Mouse (Mus musculus) CH12.LX (cell line): ENCODE measurements around the gene Fgfr3. TPM values are rescaled to one million over a fixed set of nuclear protein-coding genes. Genes with fewer than 3 reads are reported as not detected.

Experiments
- DNase-seq: peaks from one replicate; pipeline ENCODE4 v3.0.0-alpha.2; 2013; ENCODE audit errors: extremely low read depth
- H3K27ac ChIP-seq: 2 replicates; pipeline ENCODE4 v1.5.1; 2012; ENCODE audit warnings: low read depth, mild to moderate bottlenecking, control low read depth, moderate library complexity; ENCODE audit not compliant: insufficient read depth
- H3K27me3 ChIP-seq: replicated peaks from 2 replicates; pipeline ENCODE3; 2012; ENCODE audit warnings: inconsistent platforms
- H3K36me3 ChIP-seq, 2 experiments: replicated peaks in 1 of 2; 2 replicates each; pipeline versions ENCODE3 to v1.6.1; 2012; ENCODE audit warnings: inconsistent platforms in 1 of 2, low read length in 1 of 2, mild to moderate bottlenecking in 1 of 2, mixed read lengths in 1 of 2, moderate library complexity in 1 of 2; ENCODE audit not compliant: control insufficient read depth in 1 of 2, insufficient read depth in 1 of 2
- H3K4me1 ChIP-seq, 2 experiments: 2 replicates each; pipeline ENCODE4 v1.6.1; 2012; ENCODE audit warnings: inconsistent platforms in 1 of 2, moderate library complexity in 1 of 2; ENCODE audit not compliant: insufficient read depth in 2 of 2, control insufficient read depth in 1 of 2
- H3K4me2 ChIP-seq: 2 replicates; pipeline ENCODE4 v1.6.1; 2012; ENCODE audit warnings: low read depth, mild to moderate bottlenecking, control low read depth; ENCODE audit not compliant: poor library complexity, insufficient read depth, severe bottlenecking
- H3K4me3 ChIP-seq, 3 experiments: fragments of 150-350 bp in 1 of 3; sonication (generic) in 1 of 3; replicated peaks in 1 of 3; 2 replicates each; pipeline versions ENCODE3 to v1.5.1; 2011 to 2012; ENCODE audit warnings: low read depth in 2 of 3, low read length in 2 of 3, mild to moderate bottlenecking in 2 of 3, moderate library complexity in 2 of 3, control low read depth in 1 of 3, improper control_type of control experiment in 1 of 3, inconsistent platforms in 1 of 3, mixed read lengths in 1 of 3; ENCODE audit not compliant: poor library complexity in 1 of 3
- H3K79me2 ChIP-seq: replicated peaks from 2 replicates; pipeline ENCODE4 v1.6.1; 2012; ENCODE audit warnings: mild to moderate bottlenecking, moderate library complexity; ENCODE audit not compliant: control insufficient read depth, poor library complexity, insufficient read depth, severe bottlenecking; ENCODE audit errors: extremely low read depth
- H3K9ac ChIP-seq: 2 replicates; pipeline ENCODE4 v1.6.1; 2012; ENCODE audit warnings: low read depth, mild to moderate bottlenecking, control low read depth, moderate library complexity; ENCODE audit not compliant: insufficient read depth
- H3K9me3 ChIP-seq: replicated peaks from 2 replicates; pipeline ENCODE3; 2012; ENCODE audit warnings: low read length, inconsistent platforms, mixed read lengths
- BHLHE40 ChIP-seq: IDR thresholded peaks from 2 replicates; pipeline ENCODE4 v1.6.1; 2011; ENCODE audit warnings: mild to moderate bottlenecking, low read depth, low read length, improper control_type of control experiment
- CHD1 ChIP-seq: IDR thresholded peaks from 2 replicates; pipeline ENCODE4 v1.6.1; 2012; ENCODE audit warnings: low read depth, low read length, improper control_type of control experiment, inconsistent platforms
- CTCF ChIP-seq, 2 experiments: IDR thresholded peaks in 1 of 2; conservative IDR thresholded peaks in 1 of 2; 2 replicates each; pipeline ENCODE4 v1.5.1; 2011 to 2012; ENCODE audit warnings: low read depth in 2 of 2, low read length in 2 of 2, improper control_type of control experiment in 1 of 2, inconsistent platforms in 1 of 2, mild to moderate bottlenecking in 1 of 2, moderate library complexity in 1 of 2
- EP300 ChIP-seq: IDR thresholded peaks from 2 replicates; pipeline ENCODE4 v1.6.1; 2011; ENCODE audit warnings: low read length, improper control_type of control experiment
- ETS1 ChIP-seq: conservative IDR thresholded peaks from 2 replicates; pipeline ENCODE4 v1.6.1; 2012; ENCODE audit warnings: low read depth, mild to moderate bottlenecking, inconsistent platforms, low read length, improper control_type of control experiment, moderate library complexity
- GABPA ChIP-seq: IDR thresholded peaks from 2 replicates; pipeline ENCODE4 v1.6.1; 2012; ENCODE audit warnings: low read depth, low read length, improper control_type of control experiment, inconsistent platforms; ENCODE audit not compliant: insufficient replicate concordance
- HCFC1 ChIP-seq: IDR thresholded peaks from 2 replicates; pipeline ENCODE4 v1.6.1; 2012; ENCODE audit warnings: low read depth, mild to moderate bottlenecking, inconsistent platforms, low read length, improper control_type of control experiment
- IRF4 ChIP-seq: IDR thresholded peaks from 2 replicates; pipeline ENCODE4 v1.6.1; 2014; ENCODE audit warnings: low read depth, mild to moderate bottlenecking, inconsistent platforms, low read length, improper control_type of control experiment
- JUND ChIP-seq: conservative IDR thresholded peaks from 2 replicates; pipeline ENCODE4 v1.6.1; 2011; ENCODE audit warnings: low read depth, low read length, improper control_type of control experiment
- KAT2A ChIP-seq: IDR thresholded peaks from 2 replicates; pipeline ENCODE4 v1.6.1; 2012; ENCODE audit warnings: low read length, improper control_type of control experiment, inconsistent platforms; ENCODE audit not compliant: insufficient replicate concordance
- MAFK ChIP-seq: IDR thresholded peaks from 2 replicates; pipeline ENCODE4 v1.6.1; 2011; ENCODE audit warnings: low read length, improper control_type of control experiment; ENCODE audit not compliant: insufficient replicate concordance
- MAZ ChIP-seq: IDR thresholded peaks from 2 replicates; pipeline ENCODE4 v1.6.1; 2012; ENCODE audit warnings: low read depth, mild to moderate bottlenecking, inconsistent platforms, low read length, improper control_type of control experiment, moderate library complexity
- MXI1 ChIP-seq: IDR thresholded peaks from 2 replicates; pipeline ENCODE4 v1.6.1; 2011; ENCODE audit warnings: mild to moderate bottlenecking, low read depth, low read length, improper control_type of control experiment
- MYC ChIP-seq: IDR thresholded peaks from 2 replicates; pipeline ENCODE4 v1.6.1; 2011; ENCODE audit warnings: low read depth, mild to moderate bottlenecking, improper control_type of control experiment, low read length
- NRF1 ChIP-seq: IDR thresholded peaks from 2 replicates; pipeline ENCODE4 v1.6.1; 2014; ENCODE audit warnings: low read depth, mild to moderate bottlenecking, inconsistent platforms, low read length, improper control_type of control experiment, moderate library complexity
- PAX5 ChIP-seq: IDR thresholded peaks from 2 replicates; pipeline ENCODE4 v1.6.1; 2012; ENCODE audit warnings: low read length, inconsistent platforms, mixed read lengths
- POLR2A ChIP-seq: IDR thresholded peaks from 2 replicates; pipeline ENCODE4 v1.6.1; 2011; ENCODE audit warnings: low read depth, mild to moderate bottlenecking, improper control_type of control experiment, low read length
- POLR2AphosphoS2 ChIP-seq: IDR thresholded peaks from 2 replicates; pipeline ENCODE4 v1.6.1; 2011; ENCODE audit warnings: low read depth, low read length, improper control_type of control experiment
- RAD21 ChIP-seq: IDR thresholded peaks from 2 replicates; pipeline ENCODE4 v1.6.1; 2011; ENCODE audit warnings: low read depth, mild to moderate bottlenecking, low read length, improper control_type of control experiment, moderate library complexity
- SIN3A ChIP-seq: IDR thresholded peaks from 2 replicates; pipeline ENCODE4 v1.6.1; 2012; ENCODE audit warnings: low read length, improper control_type of control experiment, inconsistent platforms
- TBP ChIP-seq: conservative IDR thresholded peaks from 2 replicates; pipeline ENCODE4 v1.6.1; 2011; ENCODE audit warnings: low read depth, low read length, improper control_type of control experiment
- USF1 ChIP-seq: IDR thresholded peaks from 2 replicates; pipeline ENCODE4 v1.6.1; 2014; ENCODE audit warnings: low read depth, mild to moderate bottlenecking, inconsistent platforms, low read length, improper control_type of control experiment
- ZC3H11A ChIP-seq: IDR thresholded peaks from 2 replicates; pipeline ENCODE4 v1.6.1; 2012; ENCODE audit warnings: low read depth, mild to moderate bottlenecking, inconsistent platforms, low read length, improper control_type of control experiment
- ZKSCAN1 ChIP-seq: IDR thresholded peaks from 2 replicates; pipeline ENCODE4 v1.6.1; 2012; ENCODE audit warnings: low read depth, inconsistent platforms, low read length, improper control_type of control experiment, borderline replicate concordance
- ZMIZ1 ChIP-seq: IDR thresholded peaks from 2 replicates; pipeline ENCODE4 v1.6.1; 2012; ENCODE audit warnings: low read depth, mild to moderate bottlenecking, inconsistent platforms, low read length, improper control_type of control experiment
- dilution Hi-C: fragments of 300-500 bp; cut with MboI; formaldehyde crosslinking; loops from 2 replicates; pipeline ENCODE4 v1.14.3; 2020; ENCODE audit warnings: low sequenced_read_pairs; ENCODE audit not compliant: extremely low pct_unique_long_range_greater_than_20kb, extremely low pct_ligation_motif_present
- in situ Hi-C: fragments of 300-500 bp; cut with MboI; formaldehyde crosslinking; loops from 3 replicates; pipeline ENCODE4 v1.14.3; 2019; ENCODE audit warnings: low sequenced_read_pairs, low pct_ligation_motif_present, low pct_unique_long_range_greater_than_20kb, mixed read lengths
- polyA plus RNA-seq: library from polyadenylated mRNA; unstranded; fragments of >175 nt; gene quantifications from 2 replicates; pipeline ENCODE4 v1.2.1, GENCODE M21; 2012; ENCODE audit warnings: low read depth; ENCODE audit not compliant: insufficient read length
- total RNA-seq, 2 experiments: library from RNA; depleted of rRNA; stranded (reverse); fragments of 300-350 nt in 1 of 2; fragments of >200 nt in 1 of 2; gene quantifications; 2 replicates each; pipeline ENCODE4 v1.2.3; 2012 to 2014

Fgfr3 gene
- total and polyA plus RNA-seq, 3 experiments, result 0.19 to 0.76 (median 0.23) TPM

DNA sequence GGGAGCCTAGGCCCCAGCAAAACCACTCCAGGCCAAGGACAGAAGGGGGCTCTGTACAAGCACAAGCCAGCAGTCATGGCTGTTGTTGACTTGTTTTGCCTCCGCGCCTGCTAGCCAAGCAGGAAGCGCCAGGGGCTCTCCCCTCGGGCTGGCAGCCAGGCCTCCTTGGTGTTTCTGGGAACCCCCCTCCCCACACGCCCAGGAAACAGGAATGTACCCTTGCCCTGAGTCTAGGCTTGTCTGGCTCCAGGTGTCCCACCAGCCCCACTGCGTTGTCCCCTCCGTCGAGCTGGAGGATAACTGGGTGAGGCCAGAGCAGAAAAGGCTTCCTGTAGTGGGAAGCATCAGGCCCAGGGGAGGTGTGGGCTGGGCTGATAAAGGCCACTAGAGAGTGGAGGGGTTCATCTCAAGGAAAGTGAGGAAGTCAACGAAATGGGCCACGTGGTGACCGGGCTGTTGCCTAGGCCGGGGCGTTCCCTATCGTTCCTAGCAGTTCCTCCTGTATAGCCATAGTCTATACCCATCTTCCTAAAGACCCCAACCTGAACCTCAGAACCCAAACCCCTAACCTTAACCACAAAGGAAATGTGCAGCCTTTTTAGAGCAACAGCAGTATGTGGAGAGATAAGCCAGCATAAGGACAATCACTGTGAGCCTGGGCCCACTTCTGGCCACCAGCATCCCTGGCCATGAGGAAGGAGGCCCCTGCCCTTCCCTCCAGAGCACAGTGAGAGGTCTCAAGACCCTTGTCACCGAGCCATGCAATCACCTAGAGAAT is 39.7 kb upstream of the Fgfr3 start:
- Histone ChIP-seq H3K27ac (no peak overlapping the region), H3K4me3 (no peak overlapping the region), H3K4me2 (no peak overlapping the region), H3K9me3 (peaks cover 3% of the 10 kb centered on the region)
- dilution Hi-C loops, result no loop called here
- TF ChIP-seq POLR2AphosphoS2 (no peak), GABPA (no peak), HCFC1 (no peak), NRF1 (no peak), MAZ (no peak), USF1 (no peak), ZKSCAN1 (no peak), BHLHE40 (no peak), PAX5 (no peak), TBP (no peak), MYC (no peak), CTCF (conservative IDR thresholded peaks at IDR 0.05 in 1 of 2, IDR thresholded peaks at IDR 0.05 in 1 of 2; ENCODE audit: low read depth in 2 of 2, low read length in 2 of 2) (no peak), RAD21 (no peak), POLR2A (no peak), EP300 (no peak), MAFK (no peak), ZMIZ1 (no peak), SIN3A (no peak)
- TF ChIP-seq, all 38 proteins: peak for 0
- H3K36me3 ChIP-seq, result no peaks in the 10 kb centered on the region
- in situ Hi-C loops, result loop anchor here (5.0 kb wide), 1 partner anchor 61 kb away; no protein-coding TSS in a partner anchor
- H3K79me2 ChIP-seq, result no peaks in the 10 kb centered on the region
- peak; percentile 17 for DNase-seq
- H3K4me1 ChIP-seq, result peaks cover 0 to 33% of the 10 kb centered on the region in 2 experiments; a peak in 2 of 4 replicates
- no peak overlapping the region for H3K9ac ChIP-seq
- H3K27me3 ChIP-seq, result peaks cover 18% of the 10 kb centered on the region

DNA sequence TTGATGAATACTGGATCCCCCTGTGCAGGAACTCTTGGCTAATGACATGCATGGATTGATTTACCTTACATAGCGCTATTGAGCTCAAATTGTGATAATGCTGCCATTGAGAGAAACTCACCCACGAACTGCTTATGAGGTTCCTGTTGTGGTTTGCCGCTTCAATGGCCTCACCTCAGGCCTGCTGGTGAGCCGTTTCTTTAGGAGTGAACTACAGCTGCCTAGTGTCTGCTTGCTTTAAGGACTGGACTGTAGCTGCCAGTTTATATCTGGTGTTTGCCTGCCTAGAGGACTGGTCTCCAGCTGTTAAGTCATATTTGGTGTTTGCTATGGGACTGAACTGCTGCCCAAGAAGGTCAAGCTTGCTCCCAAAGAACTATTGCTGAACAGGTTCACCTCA is 38.5 kb upstream of the Fgfr3 start:
- H3K9ac ChIP-seq, result no peak overlapping the region
- peaks cover 25% of the 10 kb centered on the region for H3K27me3 ChIP-seq
- dilution Hi-C loops (no loop called here), in situ Hi-C loops (loop anchor here (5.0 kb wide), 1 partner anchor 59 kb away; no protein-coding TSS in a partner anchor)
- H3K4me1 ChIP-seq, result peaks cover 0 to 33% of the 10 kb centered on the region in 2 experiments; a peak in 2 of 4 replicates
- H3K9me3 ChIP-seq, result peaks cover 3% of the 10 kb centered on the region
- no peak overlapping the region for H3K4me3 ChIP-seq
- no peak overlapping the region for H3K4me2 ChIP-seq
- H3K36me3 ChIP-seq, result no peaks in the 10 kb centered on the region
- TF ChIP-seq ETS1 (no peak), KAT2A (no peak), IRF4 (no peak), CHD1 (no peak), EP300 (no peak), MXI1 (no peak), ZC3H11A (no peak), JUND (no peak), HCFC1 (no peak), CTCF (conservative IDR thresholded peaks at IDR 0.05 in 1 of 2, IDR thresholded peaks at IDR 0.05 in 1 of 2; ENCODE audit: low read depth in 2 of 2, low read length in 2 of 2) (no peak), MAFK (no peak), POLR2A (no peak), BHLHE40 (no peak), SIN3A (no peak), NRF1 (no peak), POLR2AphosphoS2 (no peak), ZMIZ1 (no peak)
- DNase-seq, result peak; percentile 38
- H3K27ac ChIP-seq, result no peak overlapping the region
- no peaks in the 10 kb centered on the region for H3K79me2 ChIP-seq
